Mouse (Mus musculus) CH12.LX (cell line): ENCODE measurements at regions not wholly inside any gene's neighbourhood (a gene's known extent, or its start where the extent isn't known, plus 50 kb on each side); places are given as distances from the start of the nearest gene placed in this dataset.

Source experiments
- DNase-seq: peaks from one replicate; pipeline ENCODE4 v3.0.0-alpha.2; 2013; ENCODE audit errors: extremely low read depth
- H3K27ac ChIP-seq: 2 replicates; pipeline ENCODE4 v1.5.1; 2012; ENCODE audit warnings: low read depth, mild to moderate bottlenecking, control low read depth, moderate library complexity; ENCODE audit not compliant: insufficient read depth
- H3K27me3 ChIP-seq: replicated peaks from 2 replicates; pipeline ENCODE3; 2012; ENCODE audit warnings: inconsistent platforms
- H3K36me3 ChIP-seq, 2 experiments: replicated peaks in 1 of 2; 2 replicates each; pipeline versions ENCODE3 to v1.6.1; 2012; ENCODE audit warnings: inconsistent platforms in 1 of 2, low read length in 1 of 2, mild to moderate bottlenecking in 1 of 2, mixed read lengths in 1 of 2, moderate library complexity in 1 of 2; ENCODE audit not compliant: control insufficient read depth in 1 of 2, insufficient read depth in 1 of 2
- H3K4me1 ChIP-seq, 2 experiments: 2 replicates each; pipeline ENCODE4 v1.6.1; 2012; ENCODE audit warnings: inconsistent platforms in 1 of 2, moderate library complexity in 1 of 2; ENCODE audit not compliant: insufficient read depth in 2 of 2, control insufficient read depth in 1 of 2
- H3K4me2 ChIP-seq: 2 replicates; pipeline ENCODE4 v1.6.1; 2012; ENCODE audit warnings: low read depth, mild to moderate bottlenecking, control low read depth; ENCODE audit not compliant: poor library complexity, insufficient read depth, severe bottlenecking
- H3K4me3 ChIP-seq, 3 experiments: fragments of 150-350 bp in 1 of 3; sonication (generic) in 1 of 3; replicated peaks in 1 of 3; 2 replicates each; pipeline versions ENCODE3 to v1.5.1; 2011 to 2012; ENCODE audit warnings: low read depth in 2 of 3, low read length in 2 of 3, mild to moderate bottlenecking in 2 of 3, moderate library complexity in 2 of 3, control low read depth in 1 of 3, improper control_type of control experiment in 1 of 3, inconsistent platforms in 1 of 3, mixed read lengths in 1 of 3; ENCODE audit not compliant: poor library complexity in 1 of 3
- H3K79me2 ChIP-seq: replicated peaks from 2 replicates; pipeline ENCODE4 v1.6.1; 2012; ENCODE audit warnings: mild to moderate bottlenecking, moderate library complexity; ENCODE audit not compliant: control insufficient read depth, poor library complexity, insufficient read depth, severe bottlenecking; ENCODE audit errors: extremely low read depth
- H3K9ac ChIP-seq: 2 replicates; pipeline ENCODE4 v1.6.1; 2012; ENCODE audit warnings: low read depth, mild to moderate bottlenecking, control low read depth, moderate library complexity; ENCODE audit not compliant: insufficient read depth
- H3K9me3 ChIP-seq: replicated peaks from 2 replicates; pipeline ENCODE3; 2012; ENCODE audit warnings: low read length, inconsistent platforms, mixed read lengths
- CHD2 ChIP-seq: IDR thresholded peaks from 2 replicates; pipeline ENCODE4 v1.6.1; 2011; ENCODE audit warnings: low read length, improper control_type of control experiment
- ELF1 ChIP-seq: IDR thresholded peaks from 2 replicates; pipeline ENCODE4 v1.6.1; 2014; ENCODE audit warnings: low read depth, mild to moderate bottlenecking, inconsistent platforms, low read length, improper control_type of control experiment
- ETS1 ChIP-seq: conservative IDR thresholded peaks from 2 replicates; pipeline ENCODE4 v1.6.1; 2012; ENCODE audit warnings: low read depth, mild to moderate bottlenecking, inconsistent platforms, low read length, improper control_type of control experiment, moderate library complexity
- MEF2A ChIP-seq: IDR thresholded peaks from 2 replicates; pipeline ENCODE4 v1.6.1; 2014; ENCODE audit warnings: low read depth, mild to moderate bottlenecking, inconsistent platforms, low read length, improper control_type of control experiment, borderline replicate concordance
- NRF1 ChIP-seq: IDR thresholded peaks from 2 replicates; pipeline ENCODE4 v1.6.1; 2014; ENCODE audit warnings: low read depth, mild to moderate bottlenecking, inconsistent platforms, low read length, improper control_type of control experiment, moderate library complexity
- PAX5 ChIP-seq: IDR thresholded peaks from 2 replicates; pipeline ENCODE4 v1.6.1; 2012; ENCODE audit warnings: low read length, inconsistent platforms, mixed read lengths
- POLR2A ChIP-seq: IDR thresholded peaks from 2 replicates; pipeline ENCODE4 v1.6.1; 2011; ENCODE audit warnings: low read depth, mild to moderate bottlenecking, improper control_type of control experiment, low read length
- POLR2AphosphoS2 ChIP-seq: IDR thresholded peaks from 2 replicates; pipeline ENCODE4 v1.6.1; 2011; ENCODE audit warnings: low read depth, low read length, improper control_type of control experiment
- RAD21 ChIP-seq: IDR thresholded peaks from 2 replicates; pipeline ENCODE4 v1.6.1; 2011; ENCODE audit warnings: low read depth, mild to moderate bottlenecking, low read length, improper control_type of control experiment, moderate library complexity
- RCOR1 ChIP-seq: conservative IDR thresholded peaks from 2 replicates; pipeline ENCODE4 v1.6.1; 2012; ENCODE audit warnings: low read depth, mild to moderate bottlenecking, inconsistent platforms, low read length, improper control_type of control experiment
- SIN3A ChIP-seq: IDR thresholded peaks from 2 replicates; pipeline ENCODE4 v1.6.1; 2012; ENCODE audit warnings: low read length, improper control_type of control experiment, inconsistent platforms
- TBP ChIP-seq: conservative IDR thresholded peaks from 2 replicates; pipeline ENCODE4 v1.6.1; 2011; ENCODE audit warnings: low read depth, low read length, improper control_type of control experiment
- TCF12 ChIP-seq: IDR thresholded peaks from 2 replicates; pipeline ENCODE4 v1.6.1; 2014; ENCODE audit warnings: low read depth, mild to moderate bottlenecking, inconsistent platforms, low read length, improper control_type of control experiment
- UBTF ChIP-seq: IDR thresholded peaks from 2 replicates; pipeline ENCODE4 v1.6.1; 2012; ENCODE audit warnings: low read depth, mild to moderate bottlenecking, inconsistent platforms, low read length, improper control_type of control experiment, moderate library complexity
- ZKSCAN1 ChIP-seq: IDR thresholded peaks from 2 replicates; pipeline ENCODE4 v1.6.1; 2012; ENCODE audit warnings: low read depth, inconsistent platforms, low read length, improper control_type of control experiment, borderline replicate concordance
- dilution Hi-C: fragments of 300-500 bp; cut with MboI; formaldehyde crosslinking; loops from 2 replicates; pipeline ENCODE4 v1.14.3; 2020; ENCODE audit warnings: low sequenced_read_pairs; ENCODE audit not compliant: extremely low pct_unique_long_range_greater_than_20kb, extremely low pct_ligation_motif_present
- in situ Hi-C: fragments of 300-500 bp; cut with MboI; formaldehyde crosslinking; loops from 3 replicates; pipeline ENCODE4 v1.14.3; 2019; ENCODE audit warnings: low sequenced_read_pairs, low pct_ligation_motif_present, low pct_unique_long_range_greater_than_20kb, mixed read lengths

- TF ChIP-seq MEF2A (peak; percentile 96), POLR2AphosphoS2 (no peak), POLR2A (peak; percentile 58; the same call in 1 of the 2 replicates), TBP (peak; percentile 48; the same call in 1 of the 2 replicates), NRF1 (no peak), UBTF (no peak), RCOR1 (peak; percentile 77), ELF1 (peak; percentile 70), CHD2 (peak; percentile 85), ZKSCAN1 (no peak), ETS1 (peak; percentile 92), SIN3A (peak; percentile 69)
Observed at GRCm38 (mm10) chr1:157017198-157017994, 78.0 kb upstream of the Ralgps2 start (continued).

- Histone ChIP-seq H3K79me2 (0 out of 2 replicates have a peak, but pooled peaks cover 2% of the 10 kb centered on the region), H3K4me2 (peak overlapping the region; percentile 25), H3K4me3 (no peak overlapping the region), H3K9me3 (no peaks in the 10 kb centered on the region), H3K4me1 (peaks cover 40 to 90% of the 10 kb centered on the region in 2 experiments), H3K36me3 (no peaks in the 10 kb centered on the region), H3K27ac (peak overlapping the region; percentile 94), H3K27me3 (no peaks in the 10 kb centered on the region), H3K9ac (peak overlapping the region; percentile 52)
- DNase-seq: no peak
- dilution Hi-C loops (no loop called here), in situ Hi-C loops (no loop called here)
- no peak for TF ChIP-seq TBP
- TF ChIP-seq PAX5: no peak
- no peak for TF ChIP-seq RAD21
- TF ChIP-seq TCF12: 0 out of 2 replicates have a peak, but pooled peaks have one; percentile 9
Observed at GRCm38 (mm10) chr1:157016625-157017024, 77.2 kb upstream of the Ralgps2 start.
